In the genomic region with DNA sequence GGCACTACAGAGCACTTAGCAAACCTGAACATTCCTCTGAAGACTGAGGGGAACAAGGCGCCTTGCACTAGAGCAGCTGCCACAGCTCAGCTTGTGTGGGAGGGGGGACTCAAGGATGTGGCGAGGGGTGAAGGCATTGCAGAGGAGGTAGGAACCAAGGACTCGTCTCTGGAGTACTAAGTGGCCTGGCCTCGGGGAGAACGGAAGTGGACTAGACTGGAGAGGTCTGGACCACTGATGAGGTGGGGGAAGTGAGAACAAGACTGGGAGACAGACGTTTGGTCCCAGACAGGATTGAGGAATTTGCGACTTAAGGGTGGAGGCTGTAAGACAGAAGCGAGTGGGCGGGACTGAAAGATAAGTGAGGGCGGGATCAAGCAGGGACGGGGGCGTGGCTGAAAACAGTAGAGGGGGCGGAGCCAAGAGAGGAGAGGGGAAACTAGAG, we compare ENCODE assay signal across 8 mouse cellular contexts. TPM values are rescaled to one million over a fixed set of nuclear protein-coding genes. Genes with fewer than 3 reads are reported as not detected.
DNase-seq lines count a peak whose midpoint lies in the region; ATAC-seq lines count a peak whose summit lies in the region.

No protein-coding gene starts in this region.

- ATAC-seq in intestine, embryonic 16.5 days: peak; percentile 21
- peak; percentile 31 for ATAC-seq in limb, embryonic 11.5 days (ENCODE audit: insufficient number of reproducible peaks, low FRiP score, low TSS enrichment, low read depth)
- no peak for ATAC-seq in midbrain, embryonic 12.5 days (ENCODE audit: low FRiP score, low read depth)

- no peaks in the 10 kb centered on the region for H3K27me3 ChIP-seq in intestine, embryonic 16.5 days (replicated peaks; ENCODE audit: control insufficient read depth, insufficient read depth, low read length)
- no peaks in the 10 kb centered on the region for H3K27me3 ChIP-seq in limb, embryonic 11.5 days (ENCODE audit: control insufficient read depth, insufficient read depth, low read length)
- peaks cover 14% of the 10 kb centered on the region for H3K27me3 ChIP-seq in midbrain, embryonic 12.5 days

- H3K36me3 ChIP-seq in intestine, embryonic 16.5 days (ENCODE audit: control insufficient read depth, insufficient read depth, low read length): no peaks in the 10 kb centered on the region
- no peaks in the 10 kb centered on the region for H3K36me3 ChIP-seq in limb, embryonic 11.5 days (ENCODE audit: control insufficient read depth, insufficient read depth, low read length)
- H3K36me3 ChIP-seq in midbrain, embryonic 12.5 days: no peaks in the 10 kb centered on the region

- H3K4me2 ChIP-seq in intestine, embryonic 16.5 days (ENCODE audit: low read depth, low read length): peak overlapping the region; percentile 43
- peak overlapping the region; percentile 74 for H3K4me2 ChIP-seq in limb, embryonic 11.5 days (ENCODE audit: low read depth, severe bottlenecking)
- peak overlapping the region; percentile 76 for H3K4me2 ChIP-seq in midbrain, embryonic 12.5 days (replicated peaks)

- H3K4me1 ChIP-seq in intestine, embryonic 16.5 days (ENCODE audit: control insufficient read depth, insufficient read depth, low read length): peaks cover 20% of the 10 kb centered on the region
- H3K4me1 ChIP-seq in limb, embryonic 11.5 days (ENCODE audit: control insufficient read depth, insufficient read depth, low read length): peaks cover 16% of the 10 kb centered on the region
- H3K4me1 ChIP-seq in midbrain, embryonic 12.5 days: peaks cover 21% of the 10 kb centered on the region

- no peaks in the 10 kb centered on the region for H3K9me3 ChIP-seq in intestine, embryonic 16.5 days (ENCODE audit: control insufficient read depth, low read length)
- no peaks in the 10 kb centered on the region for H3K9me3 ChIP-seq in limb, embryonic 11.5 days (ENCODE audit: control insufficient read depth, low read length)
- no peaks in the 10 kb centered on the region for H3K9me3 ChIP-seq in midbrain, embryonic 12.5 days

- 7% methylated on average over 13 of the region's 13 CpGs for WGBS in intestine, embryonic 16.5 days
- WGBS in limb, embryonic 11.5 days: 6% methylated on average over 13 of the region's 13 CpGs
- 10% methylated on average over 13 of the region's 13 CpGs for WGBS in midbrain, embryonic 12.5 days

- DNase-seq in spleen, adult 18-20 months: peak; percentile 42 to 57
- DNase-seq in spleen, adult 12 weeks (ENCODE audit: low spot score): no peak
- DNase-seq in embryo, embryonic 11.5 days (ENCODE audit: low read depth, low spot score): peak; percentile 51
- DNase-seq in heart, adult 18-20 months: peak; percentile 70 to 82
- peak; percentile 68 for DNase-seq in limb, embryonic 11.5 days (ENCODE audit: low spot score)
- peak; percentile 16 to 23 for DNase-seq in spleen, postnatal 14 days (ENCODE audit: low spot score in 2 of 2)

- peak overlapping the region; percentile 52 for H3K9ac ChIP-seq in intestine, embryonic 16.5 days (ENCODE audit: low read depth, low read length)
- no peak overlapping the region; the same call in 1 of the 2 replicates for H3K9ac ChIP-seq in limb, embryonic 11.5 days (ENCODE audit: low read length)
- H3K9ac ChIP-seq in midbrain, embryonic 12.5 days (replicated peaks): peak overlapping the region; percentile 32

- H3K27ac ChIP-seq in intestine, embryonic 16.5 days (ENCODE audit: low read length): peak overlapping the region; percentile 69
- H3K27ac ChIP-seq in limb, embryonic 11.5 days (replicated peaks; ENCODE audit: low read depth, low read length): peak overlapping the region; percentile 74
- peak overlapping the region; percentile 54 for H3K27ac ChIP-seq in midbrain, embryonic 12.5 days (replicated peaks)

- peak overlapping the region; percentile 30 for H3K4me3 ChIP-seq in intestine, embryonic 16.5 days (ENCODE audit: low read length)
- H3K4me3 ChIP-seq in limb, embryonic 11.5 days (ENCODE audit: low read depth, low read length): peak overlapping the region; percentile 13; the same call in 1 of the 2 replicates
- peak overlapping the region; percentile 18 for H3K4me3 ChIP-seq in midbrain, embryonic 12.5 days

RNA-seq across cellular contexts. Expression of a gene that starts 1.8 kb away (rescaled TPM):
- total RNA-seq in heart, adult 18-20 months (2021): 10 to 100 TPM; 27.6 to 36.2 TPM
- polyA plus RNA-seq in intestine, embryonic 16.5 days (2015; fragmentation: Nextera tagmentation; extraction: Ambion mirVana): 3.5 and 5.0 TPM in 2 replicates
- 20.1 and 22.4 TPM in 2 replicates for polyA plus RNA-seq in limb, embryonic 11.5 days (2014; fragmentation: Nextera tagmentation; extraction: Ambion mirVana)
- 28.3 and 31.8 TPM in 2 replicates for polyA plus RNA-seq in midbrain, embryonic 12.5 days (2016; fragmentation: Nextera tagmentation; extraction: Ambion mirVana)
